Mouse (Mus musculus): Measurements from ENCODE around the gene 2200002D01Rik.

GRCm38 (mm10) chr7:29287481-29287880 is 39.2 kb upstream of the 2200002D01Rik start:
- TF ChIP-seq ZNF384 (IDR thresholded peaks at IDR 0.05; ENCODE audit: low read depth, low read length): no peak
- TF ChIP-seq ZC3H11A (IDR thresholded peaks at IDR 0.05; ENCODE audit: borderline replicate concordance, low read depth, low read length): no peak
